Mouse (Mus musculus): ENCODE measurements at regions not wholly inside any gene's neighbourhood (a gene's known extent, or its start where the extent isn't known, plus 50 kb on each side); places are given as distances from the start of the nearest gene placed in this dataset.
"Not testable (repeated sequence)": the region's sequence is repeated elsewhere in the genome, so short reads cannot be mapped to it uniquely, and the experiment has no call there.

- in situ Hi-C loops (cut with MboI): no loop called here
Measured at GRCm38 (mm10) chr2:53619681-53620080, 428.2 kb downstream of the Arl6ip6 start.

- in situ Hi-C loops (cut with MboI): not testable (repeated sequence)
Measured at GRCm38 (mm10) chr2:53632816-53633474, 441.4 kb downstream of the Arl6ip6 start.

- in situ Hi-C loops (cut with MboI): no loop called here
Measured at GRCm38 (mm10) chr2:53668599-53669372, 416.6 kb downstream of the Rprm start.

DNA sequence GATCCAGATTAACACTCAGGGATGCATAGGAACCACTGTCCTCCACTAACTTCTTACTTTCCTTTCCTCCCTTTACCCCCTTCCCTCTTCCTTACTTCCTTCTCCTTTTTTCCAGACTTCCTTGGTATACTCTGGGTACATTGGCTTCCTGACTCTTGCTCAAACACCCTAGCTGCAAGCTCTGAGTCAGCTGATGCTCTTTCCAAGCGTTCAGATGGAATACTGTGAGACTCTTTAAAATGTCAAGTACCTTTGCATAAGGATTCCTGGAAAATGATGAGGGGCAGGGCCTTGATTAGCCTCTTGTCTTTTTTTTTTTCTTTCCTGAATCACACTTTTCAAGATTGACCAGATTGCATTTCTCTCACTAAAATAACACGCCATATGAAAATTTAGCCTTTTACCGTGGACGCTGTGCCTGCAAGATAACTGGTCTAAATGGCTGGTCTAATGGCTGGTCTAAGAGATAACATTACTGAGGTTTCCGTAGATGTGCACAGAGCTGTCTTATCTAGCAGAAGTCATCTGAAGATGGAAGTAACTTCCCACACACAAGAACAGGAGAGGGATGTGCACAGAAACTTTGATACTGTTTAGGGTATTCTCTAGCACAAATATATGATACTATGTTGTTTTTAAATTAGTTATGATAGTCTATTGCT is 404.9 kb downstream of the Rprm start:
- in situ Hi-C loops (cut with MboI): no loop called here

- in situ Hi-C loops (cut with MboI): no loop called here
Measured at GRCm38 (mm10) chr2:53682599-53682998, 402.8 kb downstream of the Rprm start.

DNA sequence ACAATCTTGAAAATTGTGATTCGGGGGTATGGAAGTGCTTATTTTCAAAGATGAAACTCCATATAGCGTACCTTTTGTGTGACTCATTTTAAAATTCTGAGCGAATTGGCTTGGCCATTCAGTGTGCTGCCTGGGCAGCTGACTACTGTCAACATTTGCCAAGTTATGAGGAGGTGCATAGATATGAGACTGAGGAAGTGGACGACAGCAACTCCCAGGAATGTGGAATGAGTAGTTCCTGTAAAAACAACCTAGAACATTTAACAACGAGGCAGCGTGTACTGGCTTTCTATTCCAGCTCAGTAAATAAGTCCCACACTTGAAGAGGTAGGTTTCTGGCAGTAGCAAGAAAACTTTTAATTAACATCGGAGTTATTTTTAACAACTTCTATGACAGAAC is 398.1 kb downstream of the Rprm start:
- in situ Hi-C loops (cut with MboI): no loop called here

GRCm38 (mm10) chr2:53689223-53689880 is 396.0 kb downstream of the Rprm start:
- in situ Hi-C loops (cut with MboI): no loop called here

- in situ Hi-C loops (cut with MboI): no loop called here
Measured at GRCm38 (mm10) chr2:53691580-53692118, 393.7 kb downstream of the Rprm start.

GRCm38 (mm10) chr2:53711213-53711612 is 374.1 kb downstream of the Rprm start:
- in situ Hi-C loops (cut with MboI): no loop called here

- in situ Hi-C loops (cut with MboI): no loop called here
Measured at GRCm38 (mm10) chr2:53713106-53713640, 372.2 kb downstream of the Rprm start.

DNA sequence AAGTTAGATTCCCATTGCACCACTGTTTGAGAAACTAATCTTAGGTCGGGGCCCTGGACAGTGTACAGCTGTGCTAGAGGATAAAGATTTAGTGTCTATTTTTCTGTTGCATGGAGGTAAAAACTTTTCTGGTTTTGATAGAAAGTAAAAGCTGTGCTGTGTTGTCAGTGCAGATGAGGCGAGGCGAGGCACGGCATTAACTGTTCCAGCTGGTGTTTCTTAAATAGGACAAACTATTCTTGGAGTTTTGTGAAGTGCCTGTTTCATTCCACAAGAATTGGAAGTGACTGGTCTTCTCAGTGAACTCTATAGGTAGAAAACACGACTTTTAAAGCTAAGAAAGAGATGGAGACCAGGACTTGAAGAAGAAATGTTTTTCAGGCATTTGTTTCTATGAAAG is 370.3 kb downstream of the Rprm start:
- in situ Hi-C loops (cut with MboI): no loop called here

GRCm38 (mm10) chr2:53723231-53723630 is 362.1 kb downstream of the Rprm start:
- in situ Hi-C loops (cut with MboI): no loop called here

DNA sequence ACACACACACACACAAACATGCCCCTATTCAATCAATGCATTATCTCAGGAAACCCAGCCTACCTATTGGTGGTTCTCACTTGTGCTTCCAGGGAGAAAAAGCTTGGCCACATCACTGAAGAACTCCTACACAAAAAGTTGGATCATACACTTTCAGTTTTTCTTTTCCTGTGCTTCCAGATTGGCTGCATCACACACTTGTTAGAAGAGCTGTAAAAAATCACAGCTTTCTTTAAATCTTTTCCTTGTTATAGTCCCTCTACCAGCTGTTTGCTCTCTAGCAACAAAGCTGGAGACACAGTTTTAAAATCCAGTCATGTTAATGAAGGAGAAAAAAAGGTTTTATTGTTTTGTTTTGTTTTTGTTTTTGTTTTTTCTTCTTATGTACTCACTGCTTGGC is 356.7 kb downstream of the Rprm start:
- in situ Hi-C loops (cut with MboI): no loop called here

- in situ Hi-C loops (cut with MboI): no loop called here
Measured at GRCm38 (mm10) chr2:53730451-53730850, 354.9 kb downstream of the Rprm start.

DNA sequence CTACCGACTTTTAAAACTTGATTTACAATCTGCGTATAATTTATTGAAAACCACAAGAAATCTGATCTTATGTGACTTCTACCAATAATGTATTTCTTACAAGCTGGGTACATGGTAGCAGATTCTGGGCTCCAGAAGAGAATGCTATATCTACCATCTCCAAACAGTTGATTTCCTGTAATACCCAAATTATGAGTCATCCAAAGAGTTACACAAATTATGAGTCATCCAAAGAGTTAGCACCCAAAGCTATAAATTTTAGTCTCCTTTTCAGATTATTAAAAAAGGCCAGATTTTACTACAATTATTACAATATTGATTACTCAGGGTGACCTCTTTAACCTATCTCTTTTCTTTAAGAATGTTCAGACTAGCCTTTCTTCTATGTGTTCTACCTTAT is 321.9 kb downstream of the Rprm start:
- in situ Hi-C loops (cut with MboI): no loop called here

DNA sequence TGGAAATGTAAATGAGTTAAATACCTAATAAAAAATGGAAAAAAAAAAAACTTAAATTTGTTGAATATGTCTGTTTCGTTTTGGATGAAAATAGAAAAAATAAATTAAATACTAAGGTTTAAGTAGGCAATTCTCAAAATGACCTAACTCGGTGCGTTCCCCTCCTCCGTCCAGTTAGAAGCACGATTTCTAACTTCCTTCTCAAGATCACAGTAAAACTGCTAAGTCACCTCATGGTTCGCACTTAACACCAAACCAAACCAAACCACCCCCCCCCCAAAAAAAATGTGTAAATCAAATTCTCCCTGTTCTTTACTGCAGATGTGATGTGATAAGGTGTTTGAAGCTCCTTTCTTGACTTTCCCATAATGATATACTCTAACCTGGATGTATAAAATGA is 303.3 kb downstream of the Rprm start:
- in situ Hi-C loops (cut with MboI): not testable (repeated sequence)

DNA sequence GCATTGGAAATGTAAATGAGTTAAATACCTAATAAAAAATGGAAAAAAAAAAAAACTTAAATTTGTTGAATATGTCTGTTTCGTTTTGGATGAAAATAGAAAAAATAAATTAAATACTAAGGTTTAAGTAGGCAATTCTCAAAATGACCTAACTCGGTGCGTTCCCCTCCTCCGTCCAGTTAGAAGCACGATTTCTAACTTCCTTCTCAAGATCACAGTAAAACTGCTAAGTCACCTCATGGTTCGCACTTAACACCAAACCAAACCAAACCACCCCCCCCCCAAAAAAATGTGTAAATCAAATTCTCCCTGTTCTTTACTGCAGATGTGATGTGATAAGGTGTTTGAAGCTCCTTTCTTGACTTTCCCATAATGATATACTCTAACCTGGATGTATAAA is 296.8 kb downstream of the Rprm start:
- in situ Hi-C loops (cut with MboI): not testable (repeated sequence)

- in situ Hi-C loops (cut with MboI): no loop called here
Measured at GRCm38 (mm10) chr2:53796605-53797004, 288.7 kb downstream of the Rprm start.

- in situ Hi-C loops (cut with MboI): no loop called here
Measured at GRCm38 (mm10) chr2:53803666-53804065, 281.7 kb downstream of the Rprm start.

DNA sequence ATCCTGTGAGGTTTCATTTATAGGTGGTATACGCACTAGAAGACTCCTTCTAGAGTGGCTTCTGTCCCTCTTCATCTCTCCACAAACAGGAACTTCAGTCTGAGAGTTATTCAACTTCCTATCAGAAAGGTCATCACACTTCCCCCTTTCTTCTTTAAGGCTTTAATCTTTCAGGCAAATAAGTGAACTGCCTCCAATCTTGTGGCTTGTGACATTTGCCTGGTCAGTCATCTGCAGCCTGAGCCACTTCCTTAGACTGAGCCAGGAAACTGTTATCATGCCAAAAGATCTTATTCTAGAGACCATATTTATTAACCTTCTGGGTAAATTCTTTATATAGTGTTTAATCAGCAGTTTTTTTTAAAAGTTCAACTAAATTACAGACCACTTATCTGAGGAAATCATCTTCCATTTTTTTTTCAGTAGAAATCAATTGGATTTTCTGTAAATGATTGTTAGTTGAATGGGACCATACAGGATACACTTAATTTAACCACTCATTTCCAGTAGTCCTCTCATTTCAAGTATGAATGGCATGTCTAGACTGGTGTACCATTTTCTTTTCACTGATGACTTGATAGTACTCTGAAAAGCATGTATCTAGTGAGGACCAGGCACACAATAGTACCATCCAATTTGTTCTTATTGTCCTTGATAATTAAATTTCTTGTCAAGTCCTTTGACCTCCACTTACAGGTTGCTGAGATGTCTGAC is 234.4 kb downstream of the Rprm start:
- in situ Hi-C loops (cut with MboI): no loop called here
